Mouse (Mus musculus) NIH3T3 (cell line): Measurements from ENCODE around the gene Tarbp1.
"Not testable (repeated sequence)": the region's sequence is repeated elsewhere in the genome, so short reads cannot be mapped to it uniquely, and the experiment has no call there.

ENCODE experiments used
- DNase-seq: peaks from one replicate; pipeline ENCODE4 v3.0.0-alpha.2; 2012; ENCODE audit warnings: low read depth

Tarbp1 gene

GRCm38 (mm10) chr8:126494160-126495110, 19.6 kb upstream of the Tarbp1 start:
- DNase-seq: no peak

DNA sequence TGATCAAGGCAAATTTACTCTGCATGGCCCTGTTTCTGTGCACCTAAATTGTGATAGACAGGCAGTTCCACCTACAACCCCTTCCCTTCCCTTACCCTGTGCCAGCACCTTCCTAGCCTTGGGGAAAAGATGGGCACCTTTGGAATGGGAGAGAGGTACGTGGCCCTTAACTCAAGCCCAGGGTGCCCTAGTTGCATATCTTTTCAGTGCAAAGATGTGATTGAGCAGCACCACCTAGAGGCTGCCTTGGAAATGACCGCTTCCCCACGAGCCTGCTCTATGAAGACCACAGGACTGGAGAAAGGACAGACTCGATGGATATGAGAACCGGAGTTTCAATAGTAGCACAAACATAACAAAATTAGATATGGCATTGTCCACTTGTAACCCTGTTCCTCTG, 8.1 kb upstream of the Tarbp1 start:
- DNase-seq: peak; percentile 84

GRCm38 (mm10) chr8:126482348-126482720, 7.5 kb upstream of the Tarbp1 start:
- no peak for DNase-seq

- peak; percentile 89 for DNase-seq
These were observed 6.9 kb upstream of the Tarbp1 start for GRCm38 (mm10) chr8:126481494-126482347.

GRCm38 (mm10) chr8:126480366-126480765, 5.5 kb upstream of the Tarbp1 start:
- no peak for DNase-seq

DNA sequence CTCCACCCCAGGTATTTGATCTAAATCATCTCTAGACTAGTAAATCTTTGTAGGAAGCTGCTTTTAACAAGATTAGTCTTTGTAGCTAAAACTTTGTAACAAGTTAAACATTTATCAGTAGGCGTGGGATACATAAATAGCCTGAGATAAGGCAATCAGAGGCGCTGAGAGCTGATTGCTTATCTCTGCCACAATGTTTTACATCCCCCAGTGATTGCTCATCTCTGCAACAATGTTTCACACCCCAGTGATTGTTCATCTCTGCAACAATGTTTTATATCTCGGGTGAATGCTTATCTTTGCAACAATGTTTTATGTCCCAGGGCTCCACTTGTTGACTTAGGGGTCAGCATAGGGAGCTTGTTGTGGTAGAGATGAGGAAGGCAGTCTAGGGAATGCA, 3.8 kb upstream of the Tarbp1 start:
- DNase-seq: no peak

DNA sequence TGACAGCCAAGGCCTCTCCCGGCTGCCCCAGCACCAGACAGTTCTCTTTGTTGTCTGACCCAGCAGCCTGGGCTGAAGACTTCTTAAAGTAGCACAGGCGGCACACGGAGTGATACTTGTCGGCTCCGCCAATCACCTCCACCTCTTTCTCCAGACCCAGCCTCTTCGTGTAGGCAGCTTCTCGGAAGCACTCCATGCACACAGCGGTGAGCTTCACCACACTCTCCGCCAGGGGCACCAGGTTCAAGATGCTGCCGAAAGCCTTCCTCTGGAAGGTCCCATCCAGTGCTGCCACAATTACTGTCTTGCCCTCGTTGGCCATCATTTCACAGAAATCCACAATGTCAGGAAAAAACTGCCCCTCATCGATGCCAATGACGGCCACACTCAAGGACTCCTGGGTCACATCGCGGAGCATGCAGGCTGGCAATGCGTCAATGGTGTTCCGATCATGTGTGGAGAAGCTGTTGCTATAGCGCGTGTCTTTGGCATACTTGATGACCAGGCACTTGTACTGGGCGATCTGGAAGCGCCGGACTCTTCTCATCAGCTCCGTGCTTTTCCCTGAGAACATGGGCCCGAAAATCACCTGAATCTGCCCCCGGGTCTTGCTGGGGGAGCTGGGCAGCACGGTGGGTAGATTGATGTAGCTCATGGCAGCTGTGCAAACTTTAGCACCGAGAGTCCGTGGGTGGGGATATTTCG, 1.4 kb upstream of the Tarbp1 start:
- DNase-seq: not testable (repeated sequence)

DNA sequence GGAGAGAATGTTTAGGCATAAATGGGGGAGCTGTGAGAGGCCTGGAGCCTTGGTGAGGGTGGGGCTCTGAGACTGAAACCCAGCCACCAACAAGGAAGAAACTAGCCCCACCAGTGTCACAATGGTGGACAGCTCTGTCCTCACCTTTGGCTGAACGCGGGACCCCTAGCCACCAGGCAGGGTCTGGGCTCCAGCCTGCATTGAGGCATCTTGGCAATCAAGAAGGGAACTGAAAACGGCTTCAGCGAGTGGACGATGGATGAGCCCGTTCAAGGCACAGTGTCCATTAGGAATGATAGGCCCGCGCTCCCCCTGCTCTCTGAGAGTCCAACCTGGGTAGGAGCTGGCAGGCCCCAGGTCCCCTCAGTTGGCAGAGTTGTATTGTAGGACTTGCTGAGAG, 873 bp upstream of the Tarbp1 start:
- not testable (repeated sequence) for DNase-seq

GRCm38 (mm10) chr8:126473802-126474298, 1.0 kb downstream of the Tarbp1 start:
- DNase-seq: no peak

GRCm38 (mm10) chr8:126464071-126464470, 10.8 kb downstream of the Tarbp1 start:
- DNase-seq: no peak

GRCm38 (mm10) chr8:126461735-126462134, 13.1 kb downstream of the Tarbp1 start:
- no peak for DNase-seq

- DNase-seq: peak; percentile 45
These were observed 14.6 kb downstream of the Tarbp1 start for GRCm38 (mm10) chr8:126460274-126460673.

DNA sequence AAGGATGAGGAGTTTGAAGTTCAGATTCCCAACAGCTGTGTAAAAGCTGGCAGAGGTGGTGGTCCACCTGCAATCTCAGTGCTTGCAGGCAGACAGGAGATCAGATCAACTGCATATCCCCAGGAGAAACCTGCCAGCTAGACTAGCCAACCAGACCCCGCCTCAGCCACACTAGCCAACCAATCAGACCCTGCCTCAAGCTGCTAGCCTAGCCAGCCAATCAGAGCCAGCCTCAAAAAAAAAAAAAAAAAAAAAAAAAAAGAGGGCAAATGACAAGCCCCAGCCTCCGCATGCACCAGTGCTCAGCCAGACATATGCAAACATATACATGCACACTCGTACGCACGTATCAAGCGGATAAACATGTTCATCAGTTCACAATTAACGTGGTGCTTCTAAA, 19.5 kb downstream of the Tarbp1 start:
- no peak for DNase-seq

- DNase-seq: no peak
These were observed 23.7 kb downstream of the Tarbp1 start for GRCm38 (mm10) chr8:126451158-126451557.

DNA sequence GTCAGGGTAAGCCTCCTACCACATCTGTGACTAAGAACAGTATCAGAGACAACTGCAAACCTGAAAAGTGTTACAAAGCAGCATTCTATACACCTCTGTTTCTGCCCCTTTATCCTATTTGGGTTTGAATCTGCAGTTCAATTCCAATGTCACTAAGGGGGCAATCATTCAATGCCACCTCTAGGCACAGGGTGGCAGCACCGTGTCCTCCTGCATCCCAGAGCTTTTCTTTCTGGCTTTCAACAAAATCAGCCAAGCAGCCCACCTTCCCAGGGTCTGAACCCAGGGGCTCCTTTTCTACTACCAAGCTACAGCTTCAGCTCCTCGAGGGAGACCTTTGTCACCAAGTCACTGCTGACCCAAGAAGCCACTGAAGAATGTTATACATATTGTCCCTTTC, 35.9 kb downstream of the Tarbp1 start:
- DNase-seq: no peak

GRCm38 (mm10) chr8:126433827-126434226, 41.0 kb downstream of the Tarbp1 start:
- DNase-seq: peak; percentile 56

DNA sequence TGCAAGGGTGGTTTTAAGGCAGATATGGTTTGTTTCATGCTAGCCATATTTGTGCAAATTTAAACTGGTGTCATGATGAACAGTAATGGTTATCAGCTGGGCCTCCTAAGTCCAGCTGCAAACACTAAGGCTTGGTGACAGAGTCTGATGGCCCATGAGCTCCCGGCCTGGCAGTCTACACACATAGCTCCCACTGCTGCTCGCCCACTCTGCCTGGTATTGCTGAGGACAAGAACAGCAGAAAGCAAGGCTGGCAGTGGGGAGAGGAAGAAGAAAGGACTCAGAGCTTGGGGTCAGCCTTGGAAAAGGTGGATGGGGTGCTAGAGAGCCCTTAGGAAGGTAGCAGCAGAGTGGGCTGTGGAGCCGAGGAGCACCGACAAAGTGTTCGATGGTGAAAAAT, 45.2 kb downstream of the Tarbp1 start:
- no peak for DNase-seq

- no peak for DNase-seq
These were observed 49.9 kb downstream of the Tarbp1 start for GRCm38 (mm10) chr8:126424946-126425345.

- DNase-seq: no peak
These were observed 50.7 kb downstream of the Tarbp1 start for GRCm38 (mm10) chr8:126424163-126424562.

GRCm38 (mm10) chr8:126422920-126423300, 52.0 kb downstream of the Tarbp1 start:
- DNase-seq: peak; percentile 73

DNA sequence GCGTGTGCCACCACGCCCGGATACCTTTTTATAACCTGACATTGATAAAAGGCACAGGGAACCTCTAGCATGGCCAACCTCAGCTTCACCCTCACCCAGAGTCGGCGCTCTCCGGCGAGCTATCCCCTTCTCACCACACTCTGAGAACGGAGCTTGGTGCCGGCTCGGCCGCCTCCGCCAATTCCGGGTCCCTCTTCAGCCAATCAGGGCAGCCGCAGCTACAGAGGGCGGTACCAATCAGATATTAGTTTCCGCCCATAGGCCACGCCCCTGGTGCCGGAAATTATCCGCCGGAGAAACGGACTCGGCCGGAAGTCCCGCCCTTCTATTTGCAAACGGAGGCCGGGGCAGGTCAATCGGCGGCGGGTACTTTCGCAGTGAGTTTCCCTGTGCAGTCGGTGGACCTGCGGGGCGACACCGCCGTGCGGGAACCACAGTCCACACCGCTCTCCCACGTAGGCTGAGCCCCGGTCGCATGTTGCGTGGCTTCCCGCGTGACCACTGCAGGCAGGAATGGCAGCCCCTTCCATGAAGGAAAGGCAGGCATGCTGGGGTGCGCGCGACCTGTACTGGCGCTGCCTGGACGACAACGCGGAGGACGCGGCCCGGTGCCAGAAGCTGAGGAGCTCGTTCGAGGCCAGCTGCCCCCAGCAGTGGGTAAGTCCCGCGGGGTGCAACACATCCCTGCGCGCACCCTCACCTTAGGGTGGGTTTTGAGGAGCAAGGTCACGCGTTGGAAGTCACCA, 52.5 kb downstream of the Tarbp1 start, which contains the start of gene Coa6:
Coa6 (plus strand) TSS at position 342 of the 746 bp plus-strand sequence.
- DNase-seq: peak; percentile 98
